Mouse (Mus musculus) layer of hippocampus, adult 9-10 months (tissue): ENCODE data around the gene Dip2a.

Source experiments
- DNase-seq: peaks from one replicate; pipeline ENCODE4 v3.0.0; 2022; ENCODE audit warnings: low spot score

Dip2a gene

DNA sequence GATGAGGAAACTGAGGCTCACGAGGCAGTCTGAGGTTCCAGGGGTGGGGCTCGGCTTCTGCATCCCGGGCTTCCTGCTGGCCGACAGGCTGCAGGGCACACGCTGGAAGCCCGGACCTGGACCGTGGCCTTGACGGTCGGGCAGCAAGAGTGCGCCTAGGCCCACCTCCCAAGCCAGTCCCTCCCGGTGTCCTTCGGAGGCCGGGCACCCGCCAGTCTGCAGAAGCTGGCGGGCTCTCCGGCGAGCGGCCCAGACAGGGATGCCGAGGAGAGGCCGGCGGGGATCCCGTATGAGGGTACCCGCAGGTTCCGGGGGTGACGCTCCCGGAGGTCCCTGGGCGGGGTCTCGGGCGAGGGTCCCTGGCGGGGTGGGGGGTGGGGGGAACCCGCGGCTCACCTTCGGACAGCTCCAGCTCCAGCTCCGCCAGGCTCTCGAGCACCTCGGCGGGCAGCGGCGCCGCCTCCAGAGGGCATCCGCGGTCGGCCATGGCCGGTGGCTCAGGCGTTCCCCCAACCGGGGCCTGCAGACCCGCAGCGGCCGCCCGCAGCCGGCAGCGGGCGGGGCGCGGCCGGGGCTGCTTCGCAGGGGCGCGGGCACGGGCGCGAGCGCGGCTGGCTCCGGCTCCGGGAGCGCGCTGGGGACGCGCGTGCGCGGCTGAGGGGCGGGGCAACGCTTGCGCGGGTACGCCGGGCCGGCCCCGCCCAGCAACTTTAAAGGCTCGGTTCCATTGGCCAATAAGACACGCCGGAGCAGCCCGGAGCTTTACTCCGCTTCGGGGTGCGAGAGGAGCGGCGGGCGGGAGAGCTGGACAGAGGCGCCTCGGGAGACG lies at the start of gene Dip2a:
TSS of gene Dip2a (minus strand) at position 581 of the 829 bp plus-strand sequence.
- DNase-seq, result peak; percentile 82

DNA sequence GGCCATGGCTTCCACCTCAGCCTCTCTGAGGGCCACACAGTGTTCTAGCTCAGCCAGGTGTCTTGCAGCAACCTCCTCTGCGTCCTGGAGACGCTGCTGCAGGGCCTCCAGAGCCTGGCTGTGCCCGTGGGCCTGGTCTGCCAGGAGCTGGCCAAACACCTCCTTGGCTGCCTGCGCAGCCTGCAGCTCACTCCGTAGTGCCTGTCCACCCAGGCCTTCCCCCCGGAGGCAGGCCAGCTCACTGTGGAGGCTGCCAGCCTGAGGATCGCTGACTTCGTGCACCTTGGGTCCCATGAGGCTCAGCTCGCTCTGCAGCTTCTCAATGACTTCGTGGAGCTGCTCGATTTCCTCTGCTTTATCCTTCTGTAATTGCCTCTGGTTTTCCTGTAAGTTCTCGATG lies 47.5 kb upstream of the Dip2a start:
- no peak for DNase-seq

DNA sequence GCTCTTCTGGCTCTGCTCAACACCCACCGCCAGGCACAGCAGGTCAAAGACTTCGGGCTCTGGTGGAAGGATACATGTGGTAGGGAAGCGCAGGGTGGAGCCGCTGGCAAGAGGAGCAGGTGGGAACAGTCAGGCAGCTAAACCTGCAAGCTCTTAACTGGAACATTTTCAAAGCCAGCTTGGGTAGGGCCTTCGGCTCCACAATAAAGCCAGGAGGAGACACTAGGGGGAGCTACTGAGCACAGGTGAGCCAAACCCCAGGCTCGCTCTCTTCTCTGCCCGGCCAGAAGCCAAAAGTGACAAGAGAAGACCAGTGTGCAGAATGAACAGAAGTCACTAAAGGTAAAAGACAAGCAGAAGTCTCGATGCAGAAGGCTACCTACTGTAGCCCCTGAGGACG lies 46.7 kb upstream of the Dip2a start:
- no peak for DNase-seq

DNA sequence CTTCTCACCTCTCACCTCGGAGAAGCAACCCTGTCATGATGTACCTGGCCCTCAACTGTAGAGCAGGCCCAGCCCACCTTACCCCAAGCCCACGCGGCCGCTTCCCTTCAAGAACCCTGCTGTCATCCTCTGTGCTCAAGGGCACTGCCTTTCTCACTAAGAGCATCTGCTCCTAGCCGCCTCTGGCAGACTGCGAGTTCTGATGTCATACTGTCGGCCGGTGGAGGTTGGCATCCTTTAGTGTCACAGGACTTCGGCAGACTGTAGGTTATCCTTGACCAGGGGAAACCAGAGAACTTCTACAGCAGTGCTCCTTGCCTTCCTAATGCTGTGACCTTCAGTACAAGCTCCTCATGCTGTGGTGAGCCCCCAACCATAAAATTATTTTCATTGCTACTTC lies 46.1 kb upstream of the Dip2a start:
- no peak for DNase-seq

DNA sequence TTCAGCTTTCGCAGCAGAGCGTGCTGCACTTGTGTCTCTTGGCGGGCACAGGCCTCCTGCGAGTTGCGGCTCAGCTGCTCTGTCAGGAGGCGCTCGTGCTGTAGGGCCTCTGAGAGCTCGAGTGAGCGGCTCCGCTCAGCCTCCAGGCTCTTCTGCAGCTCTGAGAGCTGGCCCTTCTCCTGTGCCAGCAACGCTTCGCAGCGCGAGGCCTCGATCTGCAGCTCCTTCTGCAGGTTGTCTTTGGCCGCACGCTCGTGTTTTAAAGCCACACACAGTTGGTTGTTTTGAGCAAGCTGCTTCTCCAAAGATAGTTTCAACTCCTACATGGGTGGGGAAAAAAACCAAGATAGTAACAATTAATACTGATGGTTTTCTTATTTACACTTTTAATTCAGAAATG lies 29.9 kb upstream of the Dip2a start:
- DNase-seq, result no peak

DNA sequence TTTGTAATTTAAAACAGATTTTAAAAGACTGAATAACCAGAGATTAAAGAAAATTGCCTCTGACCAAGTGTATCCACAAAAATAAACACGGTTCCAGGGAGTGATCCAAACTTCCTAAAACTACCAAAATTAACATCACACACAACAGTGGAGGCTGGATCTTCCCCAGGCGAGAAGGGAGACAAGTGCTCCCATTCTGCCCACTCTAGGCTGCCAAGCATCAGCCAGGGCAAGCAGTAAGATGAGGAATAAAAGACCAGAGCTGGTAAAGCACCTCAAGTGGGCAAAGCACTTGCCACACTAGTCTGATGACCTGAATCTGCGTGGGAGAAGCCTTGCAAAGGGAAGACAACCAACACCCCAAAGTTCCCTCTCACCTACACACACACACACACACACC lies 26.6 kb upstream of the Dip2a start:
- DNase-seq, result no peak

DNA sequence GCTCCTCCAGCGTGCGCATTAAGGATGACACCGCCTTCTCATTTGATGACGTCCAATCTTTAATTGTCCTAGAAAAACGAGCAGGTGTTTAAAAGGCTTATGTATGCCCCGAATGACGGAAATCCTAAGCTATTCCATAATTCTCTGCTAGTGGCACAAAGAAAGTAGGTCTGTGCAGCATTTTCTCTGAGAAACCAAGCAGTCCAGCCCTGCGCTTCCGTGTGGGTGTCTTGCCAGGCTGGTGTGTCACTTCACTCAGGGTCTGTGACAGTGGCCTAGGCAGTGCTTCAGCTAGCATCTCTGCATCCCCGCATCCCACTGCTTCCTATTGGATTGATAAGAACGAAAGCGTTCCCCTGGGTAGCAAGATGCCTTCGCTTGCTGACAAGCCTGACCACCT lies 23.7 kb upstream of the Dip2a start:
- no peak for DNase-seq

DNA sequence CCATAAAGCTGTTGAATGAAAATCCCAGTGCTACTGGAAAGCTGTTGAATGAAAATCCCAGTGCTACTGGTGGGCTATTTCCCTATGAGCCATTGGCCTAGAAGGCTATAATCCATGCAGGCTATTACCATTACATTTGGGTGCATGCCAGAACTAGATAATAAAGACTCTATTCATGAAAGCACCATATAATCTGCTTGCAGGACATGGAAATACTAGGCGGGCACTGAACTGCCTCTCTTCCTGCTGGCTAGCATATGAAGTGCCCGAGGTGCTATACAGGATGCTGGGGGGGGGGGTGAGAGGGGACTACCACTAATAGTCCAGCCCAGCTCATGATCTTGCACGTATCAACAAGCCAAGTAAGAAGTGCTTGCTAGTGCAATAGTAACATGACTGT lies 18.1 kb upstream of the Dip2a start:
- no peak for DNase-seq

DNA sequence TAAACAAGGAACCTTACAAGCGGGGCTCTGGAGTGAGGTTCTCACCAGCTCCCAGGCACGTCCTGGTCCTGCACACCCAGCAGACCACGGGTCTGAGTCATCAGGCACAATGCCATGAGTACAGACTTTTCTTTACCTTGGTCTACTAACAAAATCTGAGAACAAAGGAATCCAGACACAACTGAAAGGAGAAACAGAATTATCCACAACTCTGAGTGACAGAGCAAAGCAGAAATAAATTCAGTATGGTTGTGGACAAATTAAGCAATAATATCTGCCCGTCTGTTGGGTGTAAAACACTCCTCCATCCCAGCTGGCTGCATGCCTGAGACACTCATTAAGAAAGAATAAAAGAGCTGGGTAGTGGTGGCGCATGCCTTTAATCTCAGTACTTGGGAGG lies 13.4 kb upstream of the Dip2a start:
- peak; percentile 46 for DNase-seq

DNA sequence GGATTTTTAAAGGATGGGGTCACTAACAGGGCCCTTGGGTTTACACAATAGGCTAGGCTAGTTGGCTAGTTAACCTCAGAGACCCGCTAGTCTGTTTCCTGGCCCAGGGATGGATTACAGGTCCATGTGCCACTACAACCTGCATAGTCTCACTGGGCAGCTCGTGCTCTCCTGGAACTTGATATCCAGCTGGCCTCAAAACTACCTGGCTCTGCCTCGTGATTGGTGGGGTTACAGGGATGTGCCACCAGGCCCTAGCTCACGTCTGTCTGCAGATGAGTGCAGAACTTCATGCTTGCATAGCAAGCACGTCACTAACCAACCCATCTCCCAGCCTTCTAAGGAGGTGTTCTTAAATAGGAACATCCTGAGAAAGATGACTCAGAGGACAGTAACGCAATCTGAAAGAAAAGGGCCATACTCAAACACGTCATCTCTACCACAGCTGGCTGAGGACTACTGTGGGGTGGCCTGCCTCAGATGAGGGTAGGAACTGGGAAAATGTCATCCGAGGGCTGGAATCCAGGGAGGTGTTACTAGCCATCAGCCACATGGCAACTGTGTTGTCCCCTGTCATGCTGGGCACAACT lies 12.3 kb upstream of the Dip2a start:
- no peak for DNase-seq

DNA sequence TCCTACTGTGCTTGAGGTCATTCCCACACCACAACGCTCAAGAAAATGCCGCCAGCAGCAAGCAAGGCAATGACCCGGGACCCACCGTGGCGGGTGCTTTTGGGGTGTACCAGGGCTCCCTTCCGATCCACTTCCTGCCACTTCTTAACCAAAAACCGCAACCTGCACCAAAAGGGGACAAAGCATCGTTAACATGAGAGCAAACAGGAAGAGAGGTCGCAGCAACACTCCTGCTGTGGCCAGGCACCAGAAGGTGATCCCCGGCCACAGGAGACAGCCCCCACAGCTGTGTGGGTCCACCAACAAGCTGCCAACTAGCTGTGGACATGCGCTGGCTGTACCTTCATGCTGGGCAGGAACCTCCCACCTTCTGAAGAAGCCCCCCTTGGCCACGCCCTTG lies 9.9 kb upstream of the Dip2a start:
- no peak for DNase-seq

DNA sequence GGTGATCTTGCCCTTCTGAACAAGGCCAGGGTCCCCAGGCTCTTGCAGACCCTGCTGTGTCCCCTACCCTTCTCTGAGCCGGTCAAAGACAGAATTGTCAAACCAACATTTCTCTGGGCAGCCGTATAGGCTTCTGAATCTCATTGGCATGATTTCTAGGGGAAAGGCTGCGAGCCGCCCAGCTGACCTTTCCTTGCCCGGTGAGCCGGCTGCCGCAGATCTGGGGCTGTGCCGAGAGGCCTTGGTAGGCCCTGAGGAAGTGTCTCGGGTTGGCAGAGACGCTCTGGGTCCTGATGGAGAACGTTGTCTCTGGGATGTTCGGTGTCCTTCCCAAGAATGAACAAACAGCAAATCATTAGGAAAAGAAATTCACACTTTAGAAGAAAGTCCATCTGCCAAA lies 8.9 kb upstream of the Dip2a start:
- DNase-seq, result no peak

DNA sequence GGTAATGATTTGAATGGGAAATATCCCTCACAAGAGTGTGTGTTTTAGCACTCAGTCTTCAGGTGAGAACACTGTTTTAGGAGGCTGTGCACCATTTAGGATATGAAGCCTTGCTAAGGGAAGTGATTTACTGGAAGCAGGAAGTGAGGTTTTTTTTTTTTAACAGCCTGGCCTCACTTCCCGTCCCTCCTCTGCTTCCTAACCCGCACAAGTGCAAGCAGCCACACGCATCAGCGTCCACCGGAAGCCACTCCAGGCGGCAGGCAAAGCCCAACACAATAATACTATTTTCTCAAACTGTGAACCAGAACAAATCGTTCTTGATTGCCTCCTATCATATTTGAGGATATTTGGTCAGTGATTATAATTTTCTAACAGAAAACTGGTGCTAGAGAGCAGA lies 6.9 kb upstream of the Dip2a start:
- DNase-seq, result no peak

DNA sequence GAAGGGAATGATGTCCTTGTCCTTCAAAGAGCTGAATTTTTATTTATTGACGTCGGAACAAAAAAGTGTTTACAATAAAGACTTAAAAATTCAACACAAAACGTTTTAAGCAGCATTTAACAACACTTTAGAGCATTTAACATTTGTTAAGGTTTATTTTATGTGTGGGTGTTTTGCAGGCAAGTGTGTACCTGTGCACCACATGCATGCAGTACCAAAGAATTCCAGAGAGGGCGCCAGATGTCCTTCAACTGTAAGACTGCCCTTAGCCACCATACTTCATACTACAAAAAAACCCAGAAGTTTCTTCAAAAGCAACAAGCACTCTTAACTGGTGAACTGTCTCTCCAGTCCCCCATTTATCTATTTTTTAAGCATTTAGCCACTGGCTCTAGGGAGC lies 1.5 kb upstream of the Dip2a start:
- no peak for DNase-seq

DNA sequence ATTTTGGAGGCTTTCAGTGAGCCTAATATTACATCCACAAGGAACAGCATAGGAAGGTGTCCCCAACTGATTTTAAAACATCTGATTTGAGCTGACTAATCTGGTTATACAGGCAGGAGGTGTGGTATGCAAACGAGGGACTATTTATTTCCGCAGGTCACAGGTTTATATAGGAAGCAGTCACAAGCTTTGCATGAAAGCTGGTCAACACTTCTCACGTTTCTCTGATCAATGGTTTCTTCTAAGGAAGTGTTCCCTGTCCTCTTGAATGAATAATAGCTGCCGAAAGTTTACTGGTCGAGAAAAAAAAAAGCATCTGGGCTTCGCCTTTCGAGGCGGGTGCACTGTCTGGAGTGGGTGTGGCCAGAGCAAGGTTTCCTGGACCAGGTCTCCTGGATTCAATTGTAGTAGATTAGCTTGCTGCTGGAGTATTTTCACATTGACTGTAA lies 976 bp upstream of the Dip2a start:
- DNase-seq, result no peak

DNA sequence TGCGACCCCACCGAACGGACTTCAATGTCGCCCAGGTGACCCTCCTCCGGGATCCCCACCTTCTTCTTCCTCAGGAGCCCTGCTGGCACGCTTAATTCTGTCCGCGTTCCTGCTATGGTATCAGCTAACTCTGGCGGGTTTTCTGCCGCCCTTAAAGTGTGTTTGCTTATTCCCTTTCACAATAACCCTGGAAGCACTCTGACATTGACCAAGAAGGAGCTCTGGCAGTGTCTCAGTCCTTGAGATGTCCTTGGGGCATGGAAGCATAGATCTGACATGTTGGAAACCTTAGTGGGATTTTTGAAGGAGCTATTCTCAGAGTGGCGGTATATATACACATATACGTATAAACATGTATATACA lies 430 bp upstream of the Dip2a start:
- DNase-seq, result no peak

DNA sequence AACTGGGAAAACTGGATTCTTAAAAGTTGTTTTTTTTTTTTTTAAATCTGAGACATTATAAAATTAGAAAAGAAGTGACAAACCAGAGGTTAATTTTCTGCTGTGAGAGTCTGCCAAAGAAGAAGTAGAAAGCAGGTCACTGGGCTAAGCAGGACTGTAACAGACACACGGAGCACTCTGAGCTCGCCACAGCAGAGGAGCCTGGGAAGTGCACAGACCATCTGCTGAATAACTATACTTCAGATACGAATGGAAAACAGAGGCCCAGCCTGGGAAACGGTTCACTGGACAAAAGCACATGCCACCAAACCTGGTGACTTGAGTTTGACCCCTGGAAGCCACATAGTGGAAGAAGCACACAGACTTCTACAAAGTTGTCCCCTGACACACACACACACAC lies 10.7 kb downstream of the Dip2a start:
- no peak for DNase-seq

DNA sequence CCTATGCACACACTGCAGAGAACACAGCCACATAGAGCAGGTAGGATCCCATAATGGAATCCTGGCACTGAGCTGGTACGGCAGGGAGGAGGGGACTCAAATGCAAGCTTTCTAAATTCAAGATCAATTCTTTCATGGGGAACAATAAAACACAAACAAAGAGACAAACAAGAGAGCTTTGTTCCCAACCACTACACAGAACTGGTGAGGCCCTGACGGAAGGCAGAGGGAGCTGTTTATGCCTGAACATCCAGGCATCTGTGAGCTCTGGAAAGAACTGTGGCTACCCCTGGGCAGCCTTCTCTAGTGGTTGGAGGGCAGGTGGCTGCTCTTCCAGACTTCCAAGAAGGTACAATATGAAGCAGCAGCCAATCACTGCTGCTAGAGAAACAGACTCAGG lies 13.1 kb downstream of the Dip2a start:
- no peak for DNase-seq

DNA sequence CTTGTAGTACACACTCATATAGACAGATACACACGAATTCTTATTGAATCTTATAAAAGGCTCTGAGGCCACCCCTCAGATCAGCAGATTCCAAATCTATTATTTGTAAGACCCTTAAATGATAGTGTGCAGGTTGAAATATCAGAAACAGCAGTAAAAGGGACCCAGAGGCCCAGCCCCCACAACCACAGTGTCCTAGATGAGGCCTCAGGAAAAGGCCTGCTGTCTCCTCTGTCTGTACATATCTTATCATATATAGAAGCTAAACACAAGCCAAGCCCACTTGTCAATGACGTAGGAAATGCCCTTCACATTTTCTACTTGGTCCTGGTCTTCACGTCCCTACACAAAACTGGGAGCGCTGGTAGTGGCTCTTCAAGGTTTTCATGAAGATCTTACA lies 16.0 kb downstream of the Dip2a start:
- no peak for DNase-seq

DNA sequence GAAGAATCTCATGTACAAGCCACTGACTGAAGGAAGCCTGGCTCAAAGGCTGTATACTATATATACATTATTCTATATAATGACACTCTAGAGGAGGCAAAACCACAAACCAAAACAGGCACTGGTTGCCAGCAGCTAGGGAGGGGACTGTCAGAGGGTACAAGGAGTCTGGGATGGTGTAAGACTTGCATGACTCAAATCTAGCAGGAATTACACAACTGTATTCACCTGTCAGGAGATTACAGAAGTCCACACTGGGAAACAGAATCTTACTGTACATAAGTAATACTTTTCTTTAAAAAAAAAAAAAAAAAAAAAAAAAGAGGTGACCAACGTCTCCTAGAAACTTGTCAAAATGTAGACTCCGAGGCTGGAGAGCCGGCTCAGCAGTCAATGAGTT lies 16.5 kb downstream of the Dip2a start:
- DNase-seq, result no peak

DNA sequence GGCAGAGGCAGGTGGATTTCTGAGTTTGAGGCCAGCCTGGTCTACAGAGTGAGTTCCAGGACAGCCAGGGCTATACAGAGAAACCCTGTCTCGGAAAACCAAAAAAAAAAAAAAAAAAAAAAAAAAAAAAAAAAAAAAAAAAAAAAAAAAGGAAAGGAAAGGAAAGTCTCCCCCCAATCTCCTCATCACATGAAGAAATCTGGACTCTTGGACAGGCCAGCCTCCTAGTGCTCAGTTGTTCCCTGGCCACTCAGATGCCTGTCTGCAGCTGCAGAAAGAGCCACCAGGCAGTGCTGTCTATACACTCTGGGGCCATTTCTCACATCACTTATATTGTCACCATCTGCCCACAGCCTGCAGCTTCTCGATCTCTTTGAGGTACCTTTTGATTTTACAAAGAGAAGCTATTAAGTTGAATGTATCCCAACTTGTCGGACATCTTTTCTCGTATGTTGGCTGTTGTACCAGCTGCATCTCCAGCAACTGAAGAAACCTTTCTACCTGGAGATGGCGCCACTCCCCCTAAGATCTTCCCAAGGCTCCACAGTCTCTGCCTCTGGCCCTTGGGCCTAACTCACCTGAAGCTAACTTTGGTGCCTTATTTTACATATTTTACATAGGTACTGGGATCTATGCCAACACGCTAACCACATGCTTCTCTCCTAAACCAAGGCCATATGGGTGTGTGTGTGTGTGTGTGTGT lies 18.6 kb downstream of the Dip2a start:
- no peak for DNase-seq

DNA sequence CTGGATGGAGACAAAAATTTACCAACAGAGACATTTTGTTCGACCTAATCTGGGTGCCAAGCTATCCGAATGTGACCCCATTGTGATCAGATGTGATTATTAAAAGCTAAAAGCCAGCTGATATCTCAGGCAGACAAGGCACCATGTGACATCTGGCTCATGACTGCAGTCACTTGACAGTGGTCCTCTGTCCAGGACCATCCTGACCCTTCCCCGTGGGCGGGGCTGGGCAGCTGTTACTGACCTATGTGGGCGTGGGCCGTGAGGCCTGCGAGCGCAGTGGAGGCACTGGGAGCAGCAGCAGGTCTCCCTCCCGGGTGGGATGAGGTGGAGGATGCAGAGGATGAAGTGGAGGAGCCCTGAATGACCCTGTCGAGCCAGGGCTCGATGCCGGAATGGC lies 27.5 kb downstream of the Dip2a start:
- no peak for DNase-seq

DNA sequence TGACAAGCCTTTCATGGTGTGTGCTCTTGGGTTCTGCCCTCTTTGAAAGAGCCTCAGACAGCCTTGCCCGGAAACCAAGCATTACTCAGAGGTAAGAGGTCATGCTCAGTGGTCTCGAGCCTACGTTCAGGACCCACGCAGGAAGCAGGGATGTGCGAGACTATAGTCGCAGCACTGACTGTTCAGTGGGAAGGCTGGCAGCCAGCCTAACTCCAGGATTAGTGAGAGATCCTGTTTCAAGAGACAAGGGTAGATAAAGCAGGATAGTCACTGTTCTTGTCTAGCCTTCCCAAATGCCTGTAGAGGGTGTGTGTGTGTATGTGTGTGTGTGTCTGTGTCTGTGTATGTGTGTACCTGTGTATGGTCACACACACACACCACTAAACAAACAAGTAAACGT lies 28.9 kb downstream of the Dip2a start:
- DNase-seq, result no peak
